Mouse (Mus musculus): Measurements from ENCODE around the gene Gm38100.

DNA sequence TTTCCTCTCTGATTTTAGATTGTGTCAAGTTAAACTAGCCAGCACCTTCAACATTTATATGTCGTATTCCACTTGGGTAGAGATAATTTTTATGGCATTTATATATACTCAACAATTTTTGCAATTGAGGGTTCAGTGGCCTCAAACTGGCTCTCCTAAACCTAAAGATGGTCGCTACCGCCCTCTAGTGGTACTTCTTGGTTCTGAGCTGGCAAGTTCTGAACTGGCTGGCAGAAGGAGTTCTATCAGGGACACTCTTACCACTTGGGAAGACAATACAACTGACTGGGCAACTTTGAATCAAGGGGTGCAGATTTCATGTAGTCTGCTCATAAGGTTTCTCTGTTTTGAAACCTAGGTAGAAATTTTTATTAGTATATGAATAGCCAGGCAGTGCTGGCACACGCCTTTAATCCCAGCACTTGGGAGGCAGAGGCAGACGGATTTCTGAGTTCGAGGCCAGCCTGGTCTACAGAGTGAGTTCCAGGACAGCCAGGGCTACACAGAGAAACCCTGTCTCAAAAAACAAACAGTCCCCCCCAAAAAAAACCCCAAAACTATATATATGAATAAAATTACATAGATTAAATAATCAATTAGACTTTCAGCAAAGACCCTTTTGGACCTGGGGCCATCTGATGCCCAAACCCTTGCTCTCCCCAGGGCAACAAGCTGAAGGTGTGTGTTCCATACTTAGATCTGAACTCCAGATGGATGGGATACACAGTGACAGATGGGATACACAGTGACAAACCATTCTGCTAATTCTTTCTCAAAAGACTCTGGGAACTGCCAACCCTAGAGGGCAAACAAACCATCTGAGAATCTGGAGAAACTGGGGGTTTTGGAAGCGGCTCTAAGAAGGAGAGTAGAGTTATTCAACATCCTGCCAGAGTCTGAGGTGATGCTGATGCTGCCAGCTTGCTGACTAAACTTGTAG lies 4.0 kb downstream of the Gm38100 start:
- TF ChIP-seq CTCF (IDR thresholded peaks at IDR 0.05; ENCODE audit: low read depth, low read length) (peak; percentile 68), POLR2A (IDR thresholded peaks at IDR 0.05; ENCODE audit: extremely low read depth, insufficient read depth, low read length) (no peak)
